Mouse (Mus musculus) brain, embryonic 14.5 days (tissue): Measurements from ENCODE around the gene Slc9a1.

Source experiments
- CTCF ChIP-seq: fragments of 200-500 bp; IDR thresholded peaks from 2 replicates; pipeline ENCODE4 v1.5.1; 2012; ENCODE audit warnings: inconsistent platforms, mild to moderate bottlenecking, moderate library complexity, borderline replicate concordance; ENCODE audit not compliant: insufficient read depth, insufficient read length; ENCODE audit errors: extremely low read depth
- POLR2A ChIP-seq: fragments of 200-500 bp; IDR thresholded peaks from 2 replicates; pipeline ENCODE4 v1.6.1; 2012; ENCODE audit warnings: mild to moderate bottlenecking, inconsistent platforms, borderline replicate concordance; ENCODE audit not compliant: poor library complexity, insufficient read depth, insufficient read length, severe bottlenecking; ENCODE audit errors: extremely low read depth

DNA sequence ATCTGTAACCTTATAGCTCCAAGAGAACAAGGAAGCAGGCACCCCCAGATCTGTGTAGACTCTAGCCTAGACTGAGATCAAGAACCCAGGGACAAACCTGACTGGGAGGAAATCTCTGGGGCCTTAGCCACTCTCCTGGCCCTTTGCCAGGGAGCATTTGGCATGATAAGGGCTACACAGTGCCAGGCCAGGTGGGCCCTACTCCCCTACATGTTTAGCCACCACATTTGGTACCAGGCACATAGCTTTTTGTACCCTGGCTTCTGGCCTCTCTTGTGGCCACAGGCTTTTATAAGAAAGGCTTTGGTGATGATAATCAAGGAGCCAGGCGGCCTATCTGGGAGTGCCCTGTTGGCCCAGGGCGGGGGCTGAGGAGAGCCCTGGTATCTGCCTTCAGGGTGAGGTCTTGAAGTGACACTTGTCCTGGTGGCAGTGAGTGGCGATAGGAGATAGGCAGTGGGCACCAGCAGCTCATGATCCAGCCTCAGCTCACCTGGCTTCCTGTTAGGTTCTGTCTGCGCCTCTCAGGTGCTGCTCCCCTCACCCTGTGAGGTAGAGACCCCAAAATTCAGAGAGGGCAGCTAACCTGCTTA, 25.6 kb downstream of the Slc9a1 start:
- TF ChIP-seq POLR2A (no peak), CTCF (no peak)
